19 mouse cellular contexts compared by ENCODE assay signal in the genomic region with DNA sequence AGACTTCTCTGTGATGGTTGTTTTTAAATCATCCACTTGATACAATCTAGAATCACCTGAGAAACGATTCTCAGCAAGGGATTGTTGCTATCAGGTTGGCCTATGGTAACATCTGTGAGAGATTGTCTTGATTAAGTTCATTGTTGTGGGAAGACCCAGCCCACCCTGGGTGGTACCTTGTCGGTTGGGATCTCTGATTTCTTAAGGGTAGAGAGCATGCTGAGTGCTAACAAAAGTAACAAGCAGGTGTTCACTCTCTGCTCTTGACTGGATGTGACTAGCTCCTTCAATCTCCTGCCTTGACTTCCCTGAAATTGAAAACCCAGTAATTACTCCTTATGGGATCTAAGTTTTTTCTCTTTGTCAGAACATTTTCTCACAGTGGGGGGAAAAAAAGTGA. TPM values are rescaled to one million over a fixed set of nuclear protein-coding genes. Genes with fewer than 3 reads are reported as not detected.
DNase-seq lines count a peak whose midpoint lies in the region; ATAC-seq lines count a peak whose summit lies in the region.
"Had no signal": no experiment of that assay in that cellular context is flagged by ENCODE, and none has a peak within 500 bp of the region (broad histone marks: within the 10 kb centered on the region; RNA-seq: fewer than 3 reads in every experiment).

No protein-coding gene starts in this region.

- no peak overlapping the region for H3K27ac ChIP-seq in midbrain, embryonic 13.5 days
- H3K27ac ChIP-seq: embryonic facial prominence, embryonic 10.5 days; embryonic facial prominence, embryonic 12.5 days; forebrain, embryonic 13.5 days; forebrain, embryonic 15.5 days had no signal

- peaks cover 7% of the 10 kb centered on the region; the same call in 1 of the 2 replicates for H3K4me1 ChIP-seq in midbrain, embryonic 13.5 days (replicated peaks)
- H3K4me1 ChIP-seq: embryonic facial prominence, embryonic 12.5 days had no signal

- no peaks in the 10 kb centered on the region for H3K36me3 ChIP-seq in midbrain, embryonic 13.5 days
- H3K36me3 ChIP-seq: embryonic facial prominence, embryonic 10.5 days; embryonic facial prominence, embryonic 12.5 days; forebrain, embryonic 15.5 days had no signal

- peak; percentile 22 for DNase-seq in heart, adult 11 months
- no peak for DNase-seq in heart, adult 8-10 months (ENCODE audit: low spot score)
- DNase-seq in ES-CJ7 (ENCODE audit: low read depth, low spot score) (peak; percentile 12), ZHBTc4 (ENCODE audit: low read depth, low spot score) (peak; percentile 28)
- DNase-seq: adrenal gland, adult 2 months; adrenal gland, postnatal 10 days; adrenal gland, postnatal 25 days; B cell, adult 2 months; cerebellum, adult 11 months; cerebellum, adult 18-20 months; cerebellum, adult 8-10 months; cerebellum, adult 9-11 months; cerebellum, postnatal 25 days had no signal

- H3K27me3 ChIP-seq in midbrain, embryonic 13.5 days, result peaks cover 21% of the 10 kb centered on the region
- H3K27me3 ChIP-seq: embryonic facial prominence, embryonic 12.5 days; forebrain, embryonic 13.5 days; forebrain, embryonic 15.5 days had no signal

- H3K4me2 ChIP-seq in midbrain, embryonic 13.5 days (replicated peaks), result no peak overlapping the region
- H3K4me2 ChIP-seq: embryonic facial prominence, embryonic 12.5 days; forebrain, embryonic 13.5 days; forebrain, embryonic 15.5 days had no signal

- H3K9ac ChIP-seq in midbrain, embryonic 13.5 days (replicated peaks), result no peak overlapping the region
- H3K9ac ChIP-seq: embryonic facial prominence, embryonic 12.5 days; forebrain, embryonic 13.5 days; forebrain, embryonic 15.5 days had no signal

- 28% methylated on average over 2 of the region's 2 CpGs for whole genome bisulfite sequencing in midbrain, embryonic 13.5 days

- no peak for ATAC-seq in midbrain, embryonic 13.5 days
- ATAC-seq: CD4-positive, CD25-positive, alpha-beta regulatory T cell, adult 4 months; forebrain, embryonic 13.5 days; forebrain, embryonic 15.5 days had no signal

- no peak overlapping the region for H3K4me3 ChIP-seq in midbrain, embryonic 13.5 days (replicated peaks)
- H3K4me3 ChIP-seq: embryonic facial prominence, embryonic 10.5 days; embryonic facial prominence, embryonic 12.5 days; forebrain, embryonic 13.5 days; forebrain, embryonic 15.5 days had no signal

- H3K9me3 ChIP-seq in midbrain, embryonic 13.5 days, result no peaks in the 10 kb centered on the region
- H3K9me3 ChIP-seq: embryonic facial prominence, embryonic 10.5 days; embryonic facial prominence, embryonic 12.5 days; forebrain, embryonic 13.5 days; forebrain, embryonic 15.5 days had no signal

RNA-seq across cellular contexts. Expression of gene Dlg1, which starts 5.7 kb away (rescaled TPM):
- 10 to 100 TPM; 57.3 to 66.3 (median 58.5) TPM for total RNA-seq in heart, adult 8-10 months (2022)
- 10.6 and 13.9 TPM in 2 replicates for polyA plus RNA-seq in midbrain, embryonic 13.5 days (2015; fragmentation: Nextera tagmentation; extraction: Ambion mirVana)
